Mouse (Mus musculus) left cerebral cortex, postnatal 36 days (tissue): ENCODE data around the gene Armc2. TPM values are rescaled to one million over a fixed set of nuclear protein-coding genes. Genes with fewer than 3 reads are reported as not detected.

Source experiments
- DNase-seq, 2 experiments: peaks; one replicate each; pipeline ENCODE4 v3.0.0; 2021 to 2022; ENCODE audit warnings: low spot score in 2 of 2, mixed read lengths in 1 of 2
- intact Hi-C: fragments of 180-260 bp; cut with DNase I; formaldehyde crosslinking; loops from one replicate; pipeline ENCODE4 v1.15.1; 2025
- total RNA-seq, 2 experiments: library from RNA; stranded (reverse); gene quantifications; 2 replicates each; pipeline ENCODE4 v1.2.3; 2021

The Armc2 gene
- total RNA-seq, 2 experiments from 2014 or later, result 12.8 to 14.7 TPM

GRCm38 (mm10) chr10:41933536-41933935, 84.7 kb downstream of the Armc2 start:
- intact Hi-C loops, result loop anchor here (1.0 to 5.0 kb wide), 3 partner anchors 46 to 99 kb away; no protein-coding TSS in a partner anchor
- peak in 1 of 2 experiments; percentile 39 for DNase-seq

GRCm38 (mm10) chr10:41932943-41933342, 85.3 kb downstream of the Armc2 start:
- no peak for DNase-seq
- intact Hi-C loops, result loop anchor here (1.0 to 5.0 kb wide), 4 partner anchors 46 to 110 kb away; no protein-coding TSS in a partner anchor

GRCm38 (mm10) chr10:41931962-41932361, 86.3 kb downstream of the Armc2 start:
- intact Hi-C loops, result loop anchor here (1.0 to 5.0 kb wide), 3 partner anchors 45 to 111 kb away; no protein-coding TSS in a partner anchor
- DNase-seq, result peak; percentile 81 to 87

- no peak for DNase-seq
- intact Hi-C loops, result loop anchor here (5.0 kb wide), 2 partner anchors 44 to 51 kb away; no protein-coding TSS in a partner anchor
These were observed 87.3 kb downstream of the Armc2 start for GRCm38 (mm10) chr10:41930966-41931365.

GRCm38 (mm10) chr10:41926726-41927125, 91.5 kb downstream of the Armc2 start:
- intact Hi-C loops, result no loop called here
- DNase-seq, result no peak

GRCm38 (mm10) chr10:41912290-41912994, 105.8 kb downstream of the Armc2 start:
- no peak for DNase-seq
- intact Hi-C loops, result no loop called here

- intact Hi-C loops, result no loop called here
- no peak for DNase-seq
These were observed 109.3 kb downstream of the Armc2 start for GRCm38 (mm10) chr10:41908899-41909298.

GRCm38 (mm10) chr10:41907950-41908349, 110.3 kb downstream of the Armc2 start:
- intact Hi-C loops, result no loop called here
- no peak for DNase-seq

GRCm38 (mm10) chr10:41907473-41907872, 110.8 kb downstream of the Armc2 start:
- intact Hi-C loops, result no loop called here
- DNase-seq, result no peak

- intact Hi-C loops, result no loop called here
- no peak for DNase-seq
These were observed 116.4 kb downstream of the Armc2 start for GRCm38 (mm10) chr10:41901864-41902263.

GRCm38 (mm10) chr10:41901456-41901855, 116.8 kb downstream of the Armc2 start:
- intact Hi-C loops, result no loop called here
- no peak for DNase-seq

GRCm38 (mm10) chr10:41896865-41897264, 121.4 kb downstream of the Armc2 start:
- intact Hi-C loops, result no loop called here
- DNase-seq, result no peak

GRCm38 (mm10) chr10:41896425-41896824, 121.8 kb downstream of the Armc2 start:
- no peak for DNase-seq
- intact Hi-C loops, result no loop called here

- intact Hi-C loops, result no loop called here
- DNase-seq, result peak in 1 of 2 experiments; percentile 51
These were observed 124.5 kb downstream of the Armc2 start for GRCm38 (mm10) chr10:41893433-41894411.

GRCm38 (mm10) chr10:41891312-41891711, 126.9 kb downstream of the Armc2 start:
- intact Hi-C loops, result no loop called here
- no peak for DNase-seq

GRCm38 (mm10) chr10:41890537-41890936, 127.7 kb downstream of the Armc2 start:
- intact Hi-C loops, result no loop called here
- DNase-seq, result no peak

GRCm38 (mm10) chr10:41889566-41889965, 128.7 kb downstream of the Armc2 start:
- no peak for DNase-seq
- intact Hi-C loops, result loop anchor here (5.0 kb wide), 2 partner anchors 43 to 57 kb away; no protein-coding TSS in a partner anchor

GRCm38 (mm10) chr10:41888365-41888941, 129.8 kb downstream of the Armc2 start:
- intact Hi-C loops, result loop anchor here (5.0 kb wide), 2 partner anchors 44 to 56 kb away; no protein-coding TSS in a partner anchor
- no peak for DNase-seq

- DNase-seq, result peak; percentile 89 to 92
- intact Hi-C loops, result loop anchor here (5.0 kb wide), 2 partner anchors 45 to 55 kb away; no protein-coding TSS in a partner anchor
These were observed 131.0 kb downstream of the Armc2 start for GRCm38 (mm10) chr10:41887080-41887821.
